Mouse (Mus musculus) kidney, adult 18-20 months (tissue): ENCODE results near the gene Kctd13.
A peak's percentile ranks its signal among the peaks of the same experiment; 100 is the strongest.
"Not testable (repeated sequence)": the region's sequence is repeated elsewhere in the genome, so short reads cannot be mapped to it uniquely, and the experiment has no call there.

Experiments
- DNase-seq: peaks from one replicate; pipeline ENCODE4 v3.0.0; 2021

Kctd13 gene

DNA sequence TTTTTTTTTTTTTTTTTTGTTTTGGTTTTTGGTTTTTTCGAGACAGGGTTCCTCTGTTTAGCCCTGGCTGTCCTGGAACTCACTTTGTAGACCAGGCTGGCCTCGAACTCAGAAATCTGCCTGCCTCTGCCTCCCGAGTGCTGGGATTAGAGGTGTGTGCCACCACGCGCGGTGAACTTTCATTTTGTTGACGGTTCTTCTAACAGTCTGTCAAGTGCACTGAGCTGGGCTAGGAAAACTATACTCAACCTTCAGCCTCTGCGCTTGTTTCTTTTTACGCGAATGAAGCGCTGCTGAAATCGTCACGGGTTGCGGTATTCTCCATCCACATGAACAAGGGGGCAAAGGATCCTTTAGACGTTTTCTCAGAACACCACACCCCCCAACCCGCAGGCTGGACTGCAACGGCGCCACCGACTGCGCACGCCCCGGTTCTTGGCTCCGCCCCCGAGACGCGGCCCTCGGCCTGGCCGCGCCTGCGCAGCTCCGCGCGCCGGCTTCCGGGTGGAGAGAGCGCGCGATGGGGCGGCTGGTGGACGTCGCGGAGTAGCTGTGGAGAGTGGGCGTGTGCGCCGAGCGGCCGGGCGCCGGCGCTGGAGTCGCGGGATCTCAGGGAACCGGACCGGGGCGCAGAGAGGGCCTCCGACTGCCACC lies at the start of gene Kctd13:
Gene Kctd13, plus strand, starts transcription at position 496 of the 654 bp plus-strand sequence.
- DNase-seq: peak; percentile 94

DNA sequence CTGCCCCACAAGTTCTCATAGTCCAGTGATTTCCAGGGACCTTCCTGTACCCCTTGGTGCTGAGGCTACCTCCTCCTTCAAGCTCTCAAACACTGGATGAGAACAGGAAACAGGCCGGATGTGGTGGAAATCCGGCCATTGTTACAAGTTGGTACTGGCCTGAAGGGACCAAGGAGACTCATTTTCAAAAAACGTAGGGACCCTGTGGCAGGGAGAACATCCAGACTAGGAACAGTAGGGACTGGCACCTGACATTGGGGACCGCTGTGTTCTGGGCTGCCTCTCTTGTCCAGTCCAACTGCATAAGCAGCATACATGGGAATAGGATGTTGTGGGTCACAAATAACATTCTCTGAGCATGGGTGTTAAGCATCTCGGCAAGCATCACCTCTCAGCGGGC lies 47.6 kb upstream of the Kctd13 start:
- peak; percentile 51 for DNase-seq

DNA sequence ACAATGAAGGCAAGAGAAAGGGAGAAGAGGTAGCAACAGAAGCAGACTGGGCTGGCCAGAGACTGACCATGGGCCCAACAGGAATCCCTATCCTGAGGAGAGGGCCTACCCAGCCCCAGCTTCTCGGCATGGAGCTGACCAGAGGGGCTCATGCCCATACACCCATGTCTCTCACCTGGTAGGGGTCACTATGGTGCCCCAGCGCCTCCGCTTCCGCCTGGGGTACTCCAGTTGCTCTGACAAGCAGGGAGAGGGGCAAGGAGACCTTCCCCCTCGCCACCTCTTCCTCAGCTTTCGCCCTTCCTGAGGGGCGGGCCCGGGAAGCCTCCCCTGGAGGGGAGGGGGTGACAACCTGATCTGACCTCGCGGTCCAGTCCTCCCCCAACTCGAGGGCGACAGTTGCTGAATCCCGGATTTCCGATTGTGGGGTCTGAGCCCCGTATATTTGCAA lies 44.9 kb upstream of the Kctd13 start:
- DNase-seq: peak; percentile 32

DNA sequence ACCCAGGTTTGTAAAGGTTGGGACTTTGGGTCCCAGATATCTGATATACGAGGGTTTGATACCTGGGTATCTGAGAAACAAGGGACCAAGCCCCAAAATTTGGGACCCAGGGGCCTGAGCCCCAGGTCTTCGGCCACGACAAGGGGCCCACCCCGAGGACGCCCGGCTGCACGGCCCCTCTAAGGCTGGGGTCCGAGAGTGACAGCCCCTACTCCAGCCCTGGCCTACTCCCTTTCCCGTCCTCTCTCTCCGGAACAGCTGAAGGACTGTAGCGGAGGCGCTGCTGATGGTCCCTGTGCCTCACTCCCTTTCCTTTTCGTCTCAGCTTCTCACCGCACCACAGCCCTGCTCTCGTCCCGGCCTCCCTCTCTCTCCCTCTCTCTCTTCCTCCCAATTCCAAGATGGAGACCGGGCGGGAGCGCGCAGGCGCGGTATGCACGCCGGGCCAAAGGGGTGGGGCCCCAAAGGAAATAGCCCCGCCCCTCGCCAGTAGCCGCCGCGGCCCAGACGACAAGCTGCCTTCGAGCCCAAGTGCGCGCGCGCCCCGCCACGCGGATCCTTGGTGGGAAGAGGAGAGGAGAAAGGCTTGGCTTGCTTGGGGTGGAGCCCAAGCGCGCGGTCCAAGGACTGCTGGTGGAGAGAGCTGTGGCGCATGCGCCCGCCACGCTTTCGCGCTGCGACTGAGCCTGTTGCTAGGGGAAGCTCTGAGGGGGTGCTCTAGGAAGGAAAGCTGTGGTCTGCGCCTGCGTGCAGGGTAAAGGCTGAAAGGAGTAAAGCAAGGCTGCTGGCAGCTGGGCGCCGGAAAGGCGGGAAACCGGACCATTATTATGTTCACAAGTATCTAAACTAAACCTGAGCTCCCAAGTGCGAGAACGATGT lies 44.2 kb upstream of the Kctd13 start, which contains the start of gene Taok2:
Gene Taok2, minus strand, starts transcription at position 418 of the 879 bp plus-strand sequence.
- peak; percentile 98 for DNase-seq

DNA sequence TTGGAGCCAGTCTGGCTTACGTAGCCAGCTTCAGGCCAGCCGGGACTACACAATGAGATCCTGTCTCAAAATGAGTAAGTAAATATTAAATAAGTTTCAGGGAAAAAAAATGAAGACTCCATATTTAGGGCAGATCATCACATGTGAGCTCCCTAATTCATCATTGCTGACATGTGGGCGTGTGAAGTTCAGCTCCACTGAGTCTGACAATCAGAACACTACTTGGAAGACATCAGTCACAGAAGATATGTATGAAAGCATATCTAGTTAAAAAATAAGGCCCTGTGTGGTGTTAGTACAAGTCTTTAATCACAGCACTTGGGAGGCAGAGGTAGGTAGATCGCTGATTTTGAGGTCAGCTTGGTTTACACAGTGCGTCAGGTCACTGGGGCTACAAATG lies 41.4 kb upstream of the Kctd13 start:
- DNase-seq: no peak

DNA sequence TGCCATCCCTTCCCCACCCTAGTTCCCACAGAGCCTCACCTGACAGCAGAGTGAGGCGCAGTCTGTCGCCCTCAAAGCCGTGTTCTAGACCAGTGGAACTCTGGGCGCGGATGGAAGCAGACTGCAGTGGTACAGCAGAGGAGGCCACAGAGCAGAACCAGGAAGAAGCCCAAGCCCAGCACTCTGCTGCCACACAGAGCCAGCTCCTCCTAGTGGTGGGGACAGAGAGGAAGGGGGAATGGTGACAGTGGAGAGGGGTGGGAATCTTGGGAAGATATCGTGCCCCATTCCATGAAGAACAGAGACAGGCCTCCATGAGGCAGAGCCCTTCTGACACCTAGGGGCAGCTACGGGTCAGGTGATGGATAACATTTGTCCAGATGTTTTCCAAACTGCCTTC lies 39.8 kb upstream of the Kctd13 start:
- DNase-seq: peak; percentile 34

DNA sequence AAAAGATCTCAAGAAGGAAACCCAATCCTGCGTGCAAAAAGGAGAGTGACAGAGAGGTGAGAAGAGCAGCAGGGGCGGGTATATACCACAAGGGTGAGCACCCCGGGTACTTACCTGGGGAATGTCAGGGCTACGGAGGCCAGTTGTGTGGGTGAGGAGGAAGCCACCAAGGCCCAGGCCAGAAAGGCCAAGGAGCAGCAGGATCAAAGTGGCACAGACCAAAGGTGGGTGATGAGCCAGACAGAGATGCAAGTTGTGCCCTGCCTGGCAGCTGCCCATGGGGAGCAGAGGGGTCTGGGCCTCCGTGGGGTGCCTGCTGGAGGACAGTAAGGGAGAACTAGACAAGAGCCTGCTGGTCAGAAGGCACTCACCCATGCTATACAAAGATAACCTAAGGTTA lies 31.8 kb upstream of the Kctd13 start:
- no peak for DNase-seq

DNA sequence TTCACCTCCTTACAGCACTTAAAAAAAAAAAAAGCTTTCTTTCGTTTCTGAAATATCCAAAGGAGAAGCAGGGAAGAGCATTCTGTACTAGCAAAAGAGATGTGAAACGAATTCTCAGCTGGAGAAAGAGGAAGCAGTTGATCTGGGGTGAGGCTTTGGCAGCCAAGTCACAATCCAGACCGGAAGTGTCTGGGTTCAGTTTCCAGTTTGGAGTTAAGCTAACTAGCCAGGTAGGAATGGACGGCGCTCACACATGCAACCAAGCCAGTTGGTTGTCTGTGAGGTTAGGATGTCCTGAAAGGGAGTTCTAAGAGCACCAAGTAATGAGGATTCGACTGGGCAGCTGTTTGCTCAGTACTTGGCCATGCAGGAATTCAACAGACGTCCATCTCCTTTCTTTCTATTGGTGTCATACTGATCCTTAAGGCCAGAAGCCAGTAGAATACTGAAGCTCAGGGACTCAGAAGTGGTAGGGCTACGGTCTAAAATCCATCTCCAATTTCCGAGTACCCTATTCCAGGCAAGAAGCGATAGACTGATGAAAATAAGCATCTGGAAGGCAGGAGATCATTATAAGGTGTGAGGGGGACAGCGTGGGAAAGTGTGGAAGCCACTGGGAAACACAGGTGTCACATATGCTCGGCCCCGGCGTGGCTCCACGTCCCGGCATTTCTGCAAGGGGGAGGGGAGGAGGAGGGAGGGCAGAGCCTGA lies 31.1 kb upstream of the Kctd13 start:
- no peak for DNase-seq

DNA sequence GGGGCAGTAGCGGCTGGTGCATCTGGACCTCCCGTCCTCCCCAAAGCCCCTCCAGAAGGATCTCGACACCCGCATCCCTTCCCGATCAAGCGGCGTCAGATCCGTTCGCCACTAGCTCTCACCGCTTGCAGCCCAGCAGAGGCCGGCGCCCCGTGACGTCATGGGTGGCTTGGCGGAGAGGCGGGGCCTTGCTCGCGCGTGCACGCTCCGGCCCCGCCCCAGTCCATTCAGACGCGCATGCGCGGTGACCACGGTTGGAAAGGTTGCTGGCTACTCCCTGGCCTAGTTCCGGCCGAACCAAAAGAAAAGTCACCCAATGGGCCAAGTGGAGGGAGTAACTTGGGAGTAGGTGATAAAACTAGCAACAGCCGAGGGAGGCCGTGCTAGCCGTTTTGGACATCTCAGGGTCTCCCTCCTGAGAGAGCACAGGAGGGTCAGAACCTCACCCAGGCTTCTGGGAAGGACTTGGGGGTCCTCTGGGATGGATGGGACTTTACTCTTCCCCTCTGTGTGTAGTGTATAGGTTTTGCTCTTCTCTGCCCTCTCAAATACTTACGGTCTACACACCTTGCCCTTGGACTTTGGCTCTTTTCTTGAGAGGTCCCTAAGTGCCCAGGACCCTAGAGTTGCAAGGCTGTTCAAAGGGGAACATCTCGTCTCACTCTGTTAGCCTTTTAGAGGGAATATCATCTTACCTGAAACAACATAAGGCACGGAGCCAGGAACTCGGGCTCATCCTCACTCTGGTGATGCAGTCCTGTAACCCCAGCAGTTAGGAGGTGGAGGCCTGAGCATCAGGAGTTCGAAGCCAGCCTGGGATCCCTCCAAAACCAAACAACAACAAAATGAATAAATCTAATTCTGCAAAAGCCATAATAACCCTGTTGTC lies 30.3 kb upstream of the Kctd13 start:
- peak; percentile 97 for DNase-seq

DNA sequence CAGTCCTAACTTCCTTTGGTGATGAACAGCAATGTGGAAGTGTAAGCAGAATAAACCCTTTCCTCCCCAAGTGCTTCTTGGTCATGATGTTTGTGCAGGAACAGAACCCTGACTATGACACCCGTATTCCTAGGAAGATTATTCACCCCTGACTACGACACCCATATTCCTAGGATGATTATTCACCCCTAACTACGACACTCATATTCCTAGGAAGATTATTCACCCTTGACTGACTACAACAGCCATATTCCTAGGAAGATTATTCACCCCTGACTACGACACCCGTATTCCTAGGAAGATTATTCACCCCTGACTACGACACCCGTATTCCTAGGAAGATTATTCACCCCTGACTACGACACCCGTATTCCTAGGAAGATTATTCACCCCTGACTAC lies 28.9 kb upstream of the Kctd13 start:
- DNase-seq: not testable (repeated sequence)

DNA sequence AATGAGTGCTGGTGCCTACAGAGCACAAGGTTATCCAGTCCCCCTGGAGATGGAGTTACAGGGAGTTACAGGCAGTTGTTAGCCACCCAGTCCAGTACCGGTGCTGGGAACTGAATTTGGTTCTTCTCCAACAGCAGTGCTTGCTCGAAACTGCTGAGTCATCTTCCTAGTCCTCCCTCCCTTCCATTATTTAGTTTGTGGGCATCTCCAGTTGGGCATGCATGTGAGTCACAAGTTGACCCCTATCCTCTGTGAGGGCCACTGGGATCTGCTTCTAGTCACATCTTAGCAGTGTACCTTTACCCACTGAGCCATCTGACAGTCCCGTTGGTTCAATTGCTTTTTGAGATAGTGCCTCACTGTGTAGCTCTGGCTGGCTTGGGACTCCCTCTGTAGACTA lies 23.1 kb upstream of the Kctd13 start:
- no peak for DNase-seq

DNA sequence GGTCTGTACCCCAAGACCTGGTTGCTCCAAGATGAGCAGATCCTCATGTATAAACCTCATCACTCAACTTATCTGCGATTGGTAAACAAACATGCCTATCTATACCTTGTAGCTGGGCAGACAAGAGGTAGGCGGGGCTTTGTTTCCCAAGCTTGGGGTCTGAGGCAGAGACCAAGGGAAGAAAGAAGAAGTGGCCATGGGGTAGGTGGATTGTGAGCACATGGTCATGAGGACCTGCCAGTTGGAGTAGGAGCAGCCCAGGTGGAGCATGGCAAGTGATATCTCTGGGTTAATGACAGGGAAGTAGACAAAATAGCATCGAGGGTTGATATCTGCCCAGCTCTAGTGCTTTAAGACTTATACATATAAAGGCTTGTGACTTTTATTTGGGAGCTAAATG lies 13.8 kb upstream of the Kctd13 start:
- DNase-seq: no peak

DNA sequence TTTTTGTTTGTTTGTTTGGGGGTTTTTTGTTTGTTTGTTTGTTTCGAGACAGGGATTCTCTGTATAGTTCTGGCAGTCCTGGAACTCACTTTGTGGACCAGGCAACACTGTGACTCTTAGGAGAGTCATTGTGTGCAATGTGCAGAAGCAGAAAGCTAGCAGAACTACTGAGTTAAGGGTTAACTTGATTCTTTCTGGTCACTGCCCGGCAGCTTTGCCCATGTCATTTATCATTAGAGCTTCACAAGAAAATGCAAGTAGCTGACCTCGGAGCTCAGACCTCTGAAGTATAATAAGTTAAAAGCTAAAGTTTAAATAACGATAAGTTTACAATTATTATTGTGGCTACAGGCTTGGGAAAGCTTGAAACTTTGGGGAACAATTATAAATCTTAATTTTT lies 10.3 kb upstream of the Kctd13 start:
- not testable (repeated sequence) for DNase-seq

DNA sequence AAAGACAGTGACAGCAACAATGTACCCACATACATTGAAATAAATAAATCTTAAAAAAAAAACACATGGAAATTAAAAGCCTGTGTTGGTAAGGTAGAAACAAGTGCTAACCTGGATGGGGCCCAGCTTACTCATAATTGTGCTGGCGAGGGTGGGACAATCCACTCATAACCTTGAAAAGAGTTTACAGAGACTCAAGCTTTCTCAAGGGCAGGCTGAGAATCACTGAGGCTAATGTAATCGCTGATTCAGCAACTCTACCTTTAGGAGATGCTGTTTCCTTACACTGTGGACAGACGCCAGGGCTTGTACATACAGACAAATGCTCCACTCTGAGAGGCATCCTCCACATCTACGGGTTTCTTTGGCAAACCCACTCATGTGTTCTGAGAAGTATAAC lies 8.7 kb upstream of the Kctd13 start:
- no peak for DNase-seq

DNA sequence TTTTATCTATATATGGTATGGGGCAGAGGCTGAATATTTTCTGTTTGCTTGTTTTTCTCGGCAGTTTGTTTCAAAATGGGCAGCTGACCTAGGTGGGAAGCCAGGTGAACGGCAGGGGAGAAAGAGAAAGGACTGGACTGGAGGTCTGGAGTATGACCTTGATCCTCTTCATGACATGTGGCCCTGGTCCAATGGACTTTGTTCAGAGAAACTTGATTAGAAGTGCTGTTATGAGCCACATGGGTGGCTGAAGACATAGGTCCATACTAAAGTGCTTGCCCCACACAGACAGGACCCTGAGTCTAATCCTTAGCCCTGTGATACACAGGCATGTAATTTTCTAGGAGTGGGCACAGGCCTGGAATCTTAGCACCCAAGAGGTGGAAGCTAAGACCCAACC lies 7.1 kb upstream of the Kctd13 start:
- peak; percentile 48 for DNase-seq

DNA sequence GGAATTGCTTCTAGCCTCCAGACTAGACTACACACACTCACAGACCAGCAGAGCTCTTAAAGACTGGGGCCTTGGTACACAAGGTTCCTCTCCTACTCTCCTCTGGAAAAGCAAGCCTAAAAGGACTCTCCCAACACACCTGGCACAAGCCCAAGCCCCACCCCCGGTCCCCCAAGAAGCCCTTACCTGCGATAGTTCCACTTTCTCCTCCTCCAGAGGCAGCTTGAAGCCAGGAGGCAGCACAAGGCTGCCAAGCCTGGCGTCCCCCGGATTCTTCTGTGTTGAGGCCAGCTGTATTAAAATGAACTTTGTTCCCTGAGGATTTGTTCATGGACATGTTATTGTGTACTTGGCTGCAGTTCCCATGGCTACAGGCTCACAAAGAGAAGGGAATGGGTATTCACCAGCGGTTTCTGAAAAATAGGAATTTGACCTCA lies 6.0 kb upstream of the Kctd13 start, which contains the start of gene Tmem219:
Gene Tmem219, minus strand, starts transcription at position 294 of the 437 bp plus-strand sequence.
- peak; percentile 85 for DNase-seq

DNA sequence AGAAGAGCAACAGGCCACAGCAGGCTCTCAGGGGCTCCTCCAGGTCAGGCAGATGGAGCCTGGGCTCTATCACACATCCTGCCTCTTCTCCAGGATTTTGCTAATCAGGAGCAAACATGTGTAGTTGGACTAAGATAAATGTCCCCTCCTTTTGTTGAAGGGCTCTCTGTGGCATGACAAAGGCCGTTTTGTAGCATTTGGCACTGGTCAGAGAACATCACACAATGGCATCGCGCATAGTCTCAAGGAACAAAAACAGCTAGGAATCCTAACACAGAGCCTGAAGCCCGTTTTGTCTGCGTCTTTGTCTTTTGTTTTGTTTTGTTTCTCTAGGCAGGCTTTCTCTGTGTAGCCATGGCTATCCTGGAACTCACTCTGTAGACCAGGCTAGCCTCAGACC lies 4.7 kb upstream of the Kctd13 start:
- DNase-seq: no peak

DNA sequence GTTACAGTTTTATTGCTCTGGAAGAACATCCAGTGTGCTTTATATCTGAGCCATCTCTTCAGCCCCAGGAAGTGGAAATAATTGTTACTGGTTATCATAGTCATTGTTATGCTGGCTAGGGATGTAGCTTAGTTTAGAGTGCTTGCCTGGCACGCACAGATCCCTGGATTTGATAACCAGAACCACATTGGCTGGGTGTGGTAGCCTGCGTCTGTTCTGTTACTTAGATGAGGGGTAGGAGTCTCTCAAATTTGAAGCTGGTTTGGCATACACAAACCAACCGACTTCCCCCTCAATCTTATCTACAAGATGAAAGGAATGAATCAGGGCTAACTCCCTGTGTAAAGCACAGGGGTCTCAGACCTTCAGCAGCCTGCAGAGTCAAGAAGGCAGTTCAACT lies 2.4 kb upstream of the Kctd13 start:
- DNase-seq: no peak

DNA sequence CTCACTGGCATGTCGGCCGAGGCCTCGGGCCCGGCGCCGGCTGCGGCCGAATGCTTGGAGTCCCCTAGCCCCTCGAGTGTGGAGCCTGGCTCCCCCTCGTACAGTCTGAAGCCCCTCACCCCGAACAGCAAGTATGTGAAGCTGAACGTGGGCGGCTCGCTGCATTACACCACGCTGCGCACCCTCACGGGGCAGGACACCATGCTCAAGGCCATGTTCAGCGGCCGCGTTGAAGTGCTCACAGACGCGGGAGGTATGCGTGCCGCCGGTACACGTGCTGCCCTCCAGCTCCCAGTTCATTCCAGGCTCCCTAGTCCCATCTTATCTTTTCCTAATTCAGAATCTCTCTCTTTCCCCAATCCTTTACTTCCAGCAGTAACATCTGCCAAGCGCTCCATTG lies 367 bp downstream of the Kctd13 start:
- no peak for DNase-seq

DNA sequence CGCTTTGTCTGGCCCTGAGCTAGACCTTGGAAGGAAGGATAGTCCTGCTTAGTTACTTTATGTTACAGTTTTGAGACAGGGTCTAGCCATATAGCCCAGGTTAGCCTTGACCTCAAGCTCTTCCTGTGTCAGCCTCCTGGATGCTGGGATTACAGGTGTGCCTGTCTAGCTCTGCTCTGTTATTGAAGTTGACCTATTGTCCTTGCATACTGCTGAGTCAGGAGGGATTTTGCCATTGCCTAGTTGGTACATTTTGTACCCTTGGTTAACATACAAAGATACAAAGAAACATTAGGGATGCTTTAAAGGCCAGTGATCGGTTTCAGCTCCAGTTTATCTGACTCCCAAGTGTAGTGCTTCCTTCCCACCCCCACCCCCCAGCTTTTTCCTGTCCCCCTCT lies 4.0 kb downstream of the Kctd13 start:
- DNase-seq: no peak

DNA sequence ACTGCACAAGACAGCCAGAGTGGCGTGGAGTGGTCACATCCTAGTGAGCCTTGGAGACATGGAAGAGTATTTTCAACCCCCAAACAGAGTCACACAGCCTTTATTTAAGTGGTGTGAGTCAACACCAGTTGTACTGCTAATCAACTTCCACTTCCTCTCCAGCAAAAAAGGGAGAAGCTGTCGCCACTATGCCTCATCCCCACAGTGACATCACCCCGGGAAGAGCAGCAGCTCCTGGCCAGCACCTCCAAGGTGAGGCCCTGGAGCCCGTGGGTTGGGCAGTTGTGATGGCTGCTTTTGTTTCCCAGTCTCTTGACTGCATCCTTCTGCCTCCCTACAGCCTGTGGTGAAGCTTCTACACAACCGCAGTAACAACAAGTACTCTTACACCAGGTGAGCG lies 12.5 kb downstream of the Kctd13 start:
- no peak for DNase-seq

DNA sequence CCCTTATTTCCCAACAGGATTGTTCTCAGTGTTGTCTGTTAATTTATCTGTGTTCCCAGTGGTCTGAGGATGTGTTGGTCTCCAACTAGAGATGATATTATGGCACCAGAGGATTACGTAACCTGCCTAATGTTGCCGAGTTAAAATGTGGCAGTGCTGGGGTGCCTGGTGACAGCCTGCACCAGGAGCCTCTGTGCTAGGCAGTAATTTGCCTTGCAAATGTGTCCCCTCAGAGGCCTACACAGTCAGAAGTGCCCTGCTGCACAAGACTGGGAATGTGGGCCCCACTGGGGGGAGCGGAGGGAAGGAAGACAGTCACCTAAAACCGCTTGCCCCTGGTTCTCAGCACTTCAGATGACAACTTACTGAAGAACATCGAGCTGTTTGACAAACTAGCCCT lies 13.1 kb downstream of the Kctd13 start:
- no peak for DNase-seq
